Mouse (Mus musculus) B cell, adult (primary cell): Measurements from ENCODE around the gene Zfp868. TPM values are rescaled to one million over a fixed set of nuclear protein-coding genes. Genes with fewer than 3 reads are reported as not detected.

Experiments used
- total RNA-seq: library from RNA; stranded (reverse); gene quantifications from 4 replicates; pipeline ENCODE4 v1.2.4, GENCODE M21; 2023; ENCODE audit not compliant: inconsistent age

Gene Zfp868
- 77.0 to 83.9 TPM (median 80.3 TPM) in 4 replicates for total RNA-seq

GRCm38 (mm10) chr8:69625095-69625789 is at the start of gene Zfp868:
Gene Zfp868 (minus strand): TSS chr8:69625548.

GRCm38 (mm10) chr8:69654358-69654981 is 29.1 kb upstream of the Zfp868 start, which contains the start of gene Zfp964:
Gene Zfp964 (plus strand): TSS chr8:69654479.

Other genes starting within 250 kb of the Zfp868 start
- not detected in 4 replicates for gene Gm9495, start 172.0 kb downstream of the Zfp868 start, total RNA-seq
- not detected in 4 replicates for gene Gm7697, start 102.6 kb downstream of the Zfp868 start, total RNA-seq
- gene Zfp964, start 28.9 kb upstream of the Zfp868 start, total RNA-seq: 0.78 to 1.8 TPM (median 1.2 TPM) in 4 replicates
- 89.5 to 96.5 TPM (median 91.0 TPM) in 4 replicates for gene Zfp869, start 85.2 kb upstream of the Zfp868 start, total RNA-seq
- 3.4 to 4.0 TPM (median 3.8 TPM) in 4 replicates for gene Zfp963, start 124.4 kb upstream of the Zfp868 start, total RNA-seq
- gene Gm20422, start 149.3 kb upstream of the Zfp868 start, total RNA-seq: 1.4 to 2.4 TPM (median 2.1 TPM) in 3 of 4 replicates, not detected in the other
- gene Atp13a1, start 165.6 kb upstream of the Zfp868 start, total RNA-seq: 56.8 to 65.3 TPM (median 58.0 TPM) in 4 replicates
- gene Zfp866, start 165.6 kb upstream of the Zfp868 start, total RNA-seq: 20.5 to 23.7 TPM (median 21.3 TPM) in 4 replicates
- gene Gmip, start 183.1 kb upstream of the Zfp868 start, total RNA-seq: 407 to 426 TPM (median 414 TPM) in 4 replicates
- 6.2 to 7.4 TPM (median 6.7 TPM) in 4 replicates for gene Lpar2, start 196.9 kb upstream of the Zfp868 start, total RNA-seq
- 6.1 to 8.6 TPM (median 7.4 TPM) in 4 replicates for gene Pbx4, start 206.9 kb upstream of the Zfp868 start, total RNA-seq